Mouse (Mus musculus): Measurements from ENCODE around the gene Pla2g12b.

DNA sequence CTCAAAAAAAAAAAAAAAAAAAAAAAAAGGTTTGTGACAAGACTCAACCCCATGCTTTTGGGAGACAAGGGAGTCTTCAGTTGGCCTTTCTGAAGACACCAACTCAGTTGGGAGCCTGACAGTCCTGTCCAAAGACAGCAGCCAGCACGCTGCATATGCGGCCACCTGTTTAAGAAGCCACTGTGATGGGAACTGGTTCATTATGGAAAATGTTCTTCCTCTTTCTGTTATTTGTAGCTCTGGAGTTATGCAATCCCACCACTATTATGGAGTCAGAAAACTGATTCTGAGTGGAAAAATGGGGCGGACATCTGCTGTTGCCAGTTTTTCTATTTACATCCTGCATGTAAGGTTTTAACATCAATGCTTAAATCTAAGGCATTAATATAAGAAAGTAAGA is 13.8 kb upstream of the Pla2g12b start:
- no peak for TF ChIP-seq CTCF (IDR thresholded peaks at IDR 0.05; ENCODE audit: low read depth, low read length)
- no peak for TF ChIP-seq POLR2AphosphoS5 (IDR thresholded peaks at IDR 0.05; ENCODE audit: insufficient replicate concordance, low read depth, low read length)

Measured in G1E (cell line).